Mouse (Mus musculus) CD4-positive, CD25-positive, alpha-beta regulatory T cell, adult 2 months (primary cell): ENCODE data around the gene Prpf6.

Source experiments
- DNase-seq: peaks from one replicate; pipeline ENCODE4 v3.0.0-alpha.2; 2012; ENCODE audit warnings: low read depth, low spot score

Prpf6 gene

DNA sequence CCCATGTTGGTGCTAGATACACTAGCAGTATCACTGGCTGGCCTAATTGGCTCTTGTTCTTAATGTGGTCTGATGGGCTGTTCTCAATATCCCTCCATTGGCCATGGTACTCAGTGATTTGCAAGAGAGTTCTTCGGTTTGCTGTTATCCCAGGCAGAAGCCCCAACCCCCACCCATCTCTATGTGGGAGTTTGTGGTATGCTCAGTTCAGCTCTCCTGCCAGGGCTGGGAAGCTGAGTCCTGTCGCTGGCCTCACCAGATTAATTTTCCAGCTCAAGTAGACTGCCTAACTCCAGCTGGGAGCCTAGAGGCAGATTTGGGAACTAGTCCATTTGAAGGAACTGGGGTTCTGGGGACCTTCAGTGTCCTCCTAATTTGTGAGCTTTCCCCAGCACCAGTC lies 65.8 kb downstream of the Prpf6 start:
- DNase-seq: no peak

DNA sequence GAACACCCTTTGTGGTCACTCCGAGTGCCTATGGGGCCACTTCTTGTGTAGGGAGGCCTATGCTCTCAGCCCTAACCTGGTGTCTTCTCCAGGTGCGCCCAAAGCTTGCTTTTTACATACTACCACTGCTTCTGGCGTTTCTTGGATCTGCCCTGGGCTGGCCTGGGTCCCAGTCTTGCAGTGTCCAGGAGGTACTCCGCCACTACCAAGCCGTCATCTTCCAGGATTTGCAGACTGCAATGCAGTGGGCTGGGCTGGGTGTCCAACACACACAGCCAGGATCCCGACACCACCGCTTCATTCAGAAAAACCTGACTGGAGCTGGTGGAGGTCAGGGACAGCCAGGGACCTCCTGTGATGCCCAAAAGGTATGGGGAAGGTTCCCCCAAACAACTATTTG lies 66.9 kb downstream of the Prpf6 start:
- no peak for DNase-seq

DNA sequence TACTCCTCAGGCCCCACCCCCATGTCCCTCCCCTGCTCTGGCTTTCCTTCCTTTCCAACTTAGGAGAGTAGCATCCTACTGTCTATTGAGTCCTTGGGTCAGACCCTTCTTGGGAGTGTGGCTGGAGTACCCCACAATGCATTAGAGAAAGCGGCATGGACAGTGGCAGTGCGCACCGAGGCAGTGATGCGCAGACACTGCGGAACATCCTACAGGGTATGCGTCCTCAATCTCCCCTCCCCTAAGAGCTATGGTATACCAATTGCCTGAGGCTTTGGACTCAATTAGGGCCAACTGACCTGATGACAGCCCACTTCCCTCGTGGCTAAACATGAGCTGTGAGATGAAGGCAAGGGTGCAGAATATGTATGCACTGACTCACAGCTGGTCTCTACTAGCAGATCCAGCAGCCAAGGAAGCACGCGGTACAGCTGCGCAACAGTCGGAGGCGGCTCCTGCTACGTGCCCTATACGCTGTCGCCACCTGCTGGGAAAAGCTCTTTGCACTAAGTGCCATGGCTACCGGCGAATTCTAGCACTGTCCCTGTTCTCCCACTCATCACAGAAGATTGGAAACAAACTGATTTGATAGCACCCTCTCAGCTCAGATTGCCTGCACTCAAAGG lies 67.4 kb downstream of the Prpf6 start:
- peak; percentile 73 for DNase-seq

DNA sequence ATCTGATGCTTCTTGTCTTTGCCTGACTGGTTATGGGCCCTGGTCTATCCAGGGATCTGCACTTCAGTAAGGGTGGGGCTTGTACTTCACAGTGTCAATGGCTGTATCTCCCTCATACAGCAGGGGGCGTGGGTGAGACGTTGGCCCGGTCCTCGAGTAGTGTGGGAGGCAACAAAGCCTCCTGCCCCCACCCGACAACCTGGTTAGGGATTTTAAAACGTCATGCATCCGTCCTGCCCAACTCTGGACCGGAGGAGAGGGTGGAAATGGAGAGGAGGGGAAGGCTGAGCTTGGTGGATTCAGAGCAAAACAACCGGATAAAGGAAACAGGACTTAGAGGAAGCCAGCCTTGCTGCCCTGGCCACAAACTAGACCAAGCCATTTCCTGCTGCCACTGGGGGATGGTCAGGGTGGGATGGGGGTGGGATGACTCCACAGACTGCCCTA lies 68.0 kb downstream of the Prpf6 start:
- DNase-seq: peak; percentile 90

DNA sequence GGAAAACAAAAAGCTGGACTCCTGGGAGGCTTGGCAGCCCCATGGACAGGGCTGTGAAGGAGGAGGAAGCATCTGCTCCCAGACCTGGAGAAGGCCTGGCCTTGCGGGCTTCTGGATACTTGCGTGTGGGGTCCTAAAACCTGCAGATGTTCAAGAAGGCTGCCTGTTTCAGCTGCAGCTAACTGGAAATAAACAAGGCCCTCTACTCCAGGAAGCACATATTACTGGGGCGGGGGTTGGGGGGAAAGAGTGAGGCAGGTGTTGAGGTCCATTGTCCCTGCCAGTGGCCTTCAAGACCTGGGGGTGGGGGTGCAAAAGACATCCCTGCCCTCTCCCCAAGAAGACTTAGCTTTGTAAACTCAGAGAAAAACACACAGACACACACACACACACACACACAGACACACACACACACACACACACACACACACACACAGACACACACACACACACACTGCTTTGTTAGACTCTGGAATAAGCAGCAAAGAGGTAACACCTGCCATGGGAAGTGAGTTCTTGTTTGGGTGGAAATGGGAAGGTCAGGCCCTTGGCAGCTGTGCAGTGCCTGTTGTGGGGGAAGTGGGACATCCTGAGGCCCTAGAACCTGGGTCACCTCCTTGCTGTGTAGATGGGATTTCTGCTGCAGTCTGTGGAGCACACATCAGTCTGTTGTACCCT lies 71.1 kb downstream of the Prpf6 start:
- DNase-seq: no peak

DNA sequence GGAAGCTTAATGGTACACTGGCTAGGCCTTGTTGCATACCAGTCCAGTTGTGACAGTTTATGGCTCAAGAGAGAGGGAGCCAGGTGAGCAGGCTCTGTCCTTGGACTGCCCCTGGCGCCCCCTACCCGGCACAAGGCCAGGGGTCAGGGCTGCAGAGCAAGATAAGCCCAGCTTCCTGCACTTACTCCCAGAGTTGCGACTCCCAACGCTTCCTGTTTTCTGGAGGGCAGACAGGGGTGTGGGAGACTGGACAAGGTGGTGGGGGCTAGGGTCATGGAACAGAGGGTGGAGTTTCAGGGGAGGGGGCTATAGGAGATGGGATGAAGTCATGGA lies 71.6 kb downstream of the Prpf6 start:
- DNase-seq: no peak

DNA sequence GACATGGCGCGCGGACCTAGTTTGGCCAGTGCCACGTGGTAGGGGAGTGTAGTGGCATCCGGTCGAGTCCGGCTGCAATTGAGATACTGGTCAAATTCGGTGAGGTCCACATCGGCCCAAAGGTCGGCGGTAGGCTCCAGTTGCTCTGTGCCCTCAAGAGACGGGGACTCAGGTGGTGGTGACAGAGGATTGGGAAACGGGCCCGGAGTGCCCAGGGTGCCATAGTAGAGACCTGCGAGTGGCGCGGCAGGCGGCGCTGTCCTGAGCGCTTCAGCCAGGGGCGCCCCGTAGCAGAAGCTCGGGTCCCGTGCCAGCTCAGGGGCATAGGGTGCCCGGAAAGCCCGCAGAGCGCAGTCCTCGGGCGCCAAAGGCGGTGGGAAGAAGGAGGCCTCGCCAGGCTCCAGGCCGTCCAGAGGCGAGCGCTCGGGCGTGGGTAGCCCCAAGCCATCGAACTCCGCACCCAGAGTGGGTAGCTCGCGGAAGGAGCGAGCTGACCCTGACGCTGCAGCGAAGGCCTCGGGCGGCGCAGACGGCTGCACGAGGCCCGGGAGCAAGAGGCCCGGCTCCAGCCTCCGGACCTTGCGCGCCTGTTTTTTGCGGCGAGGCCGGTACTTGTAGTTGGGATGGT lies 78.7 kb downstream of the Prpf6 start:
- no peak for DNase-seq

DNA sequence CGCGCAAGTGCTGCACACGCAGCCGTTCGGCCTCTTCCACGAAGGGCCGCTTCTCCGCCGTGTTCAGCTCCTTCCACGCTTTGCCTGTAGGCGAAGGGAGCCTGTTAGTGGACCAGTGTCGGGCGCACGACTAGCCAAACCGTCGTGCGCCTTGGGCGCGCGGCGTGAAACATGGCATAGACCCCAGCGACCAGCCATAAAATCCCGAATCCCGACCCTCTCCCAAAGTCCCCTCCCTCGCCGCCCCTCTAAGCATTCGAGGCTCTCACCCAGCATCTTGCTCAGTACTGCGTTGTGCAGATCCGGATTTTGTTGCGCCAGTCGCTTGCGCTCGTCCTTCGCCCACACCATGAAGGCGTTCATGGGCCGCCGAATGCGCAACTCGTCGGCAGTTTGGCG lies 79.2 kb downstream of the Prpf6 start:
- no peak for DNase-seq

DNA sequence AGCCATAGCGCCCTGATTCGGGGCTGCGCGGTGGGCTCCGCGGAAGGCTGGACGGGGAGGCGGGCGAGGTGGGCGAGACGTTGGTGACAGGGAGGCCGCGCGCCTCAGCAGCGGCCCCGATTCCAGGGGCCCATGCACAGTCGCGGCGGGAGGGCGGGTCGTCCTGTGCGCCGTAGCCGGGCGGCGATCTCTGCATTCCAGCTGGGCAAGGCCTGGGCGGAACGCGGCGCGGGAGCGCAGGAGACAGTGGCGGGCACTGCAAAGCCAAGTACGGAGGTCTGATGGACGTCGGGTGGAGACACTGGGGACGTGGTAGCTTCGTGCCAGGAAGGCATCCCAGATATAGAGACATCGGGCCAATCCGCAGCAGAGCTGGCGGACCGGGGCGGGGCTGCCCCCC lies 79.7 kb downstream of the Prpf6 start, which contains the start of gene Sox18:
Sox18 (minus strand) TSS at position 315 of the 400 bp plus-strand sequence.
- no peak for DNase-seq

DNA sequence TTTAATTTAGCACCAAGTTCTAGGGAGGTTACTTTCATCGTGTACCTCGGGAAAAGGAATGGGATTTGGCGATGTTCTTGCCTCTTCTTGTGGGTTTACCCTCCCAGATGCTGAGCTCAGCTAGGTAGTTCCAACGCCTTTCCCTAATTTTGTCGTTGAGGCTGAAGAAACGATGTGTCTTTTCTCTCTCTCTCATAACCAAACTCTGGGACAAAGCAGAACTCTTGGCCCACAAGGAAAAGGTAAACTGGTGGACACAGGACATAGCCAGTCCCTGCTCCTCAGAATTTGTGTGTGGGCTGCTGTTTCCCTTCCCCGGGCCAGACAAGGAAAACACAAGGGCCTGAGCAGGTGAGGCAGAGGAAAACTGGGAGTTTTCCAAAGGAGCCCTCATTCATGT lies 80.3 kb downstream of the Prpf6 start:
- no peak for DNase-seq

DNA sequence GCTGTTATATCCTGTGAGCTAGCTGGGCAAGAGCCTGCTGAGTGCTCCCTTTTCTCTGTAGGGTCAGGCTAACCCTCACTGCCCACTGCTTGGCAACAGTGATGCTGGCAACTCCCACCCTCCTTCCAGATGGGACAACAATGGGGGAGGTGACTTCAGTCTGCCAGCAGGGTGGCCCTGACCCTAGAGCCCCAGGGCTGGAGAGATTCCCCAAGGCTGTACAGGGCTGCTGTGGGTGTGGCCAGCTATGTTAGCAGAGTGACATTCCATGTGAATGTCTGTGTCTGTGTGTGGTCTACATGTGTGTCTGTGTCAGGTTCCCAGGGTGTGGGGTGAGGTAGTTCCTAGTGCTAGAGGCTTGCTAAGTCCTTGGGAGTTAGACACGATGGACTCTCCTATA lies 81.8 kb downstream of the Prpf6 start:
- no peak for DNase-seq

DNA sequence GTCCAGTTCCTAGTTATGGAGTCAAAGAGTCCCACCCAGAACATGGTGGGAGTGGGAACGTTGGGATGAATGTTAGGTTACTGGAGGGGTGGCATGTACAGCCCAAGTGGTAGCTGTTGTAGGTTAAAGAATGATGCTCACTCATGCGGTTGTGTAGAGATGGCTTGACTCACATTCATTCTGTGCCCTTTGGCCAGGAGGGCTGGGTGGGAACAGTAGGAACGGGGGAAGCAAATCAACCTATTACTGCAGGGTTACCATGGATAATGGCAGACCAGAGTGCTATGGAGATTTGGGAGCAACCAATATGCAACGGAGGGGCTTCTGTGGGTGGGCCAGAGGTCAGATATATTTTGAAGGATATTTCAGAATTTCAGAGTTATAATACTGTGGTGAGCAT lies 83.3 kb downstream of the Prpf6 start:
- no peak for DNase-seq

DNA sequence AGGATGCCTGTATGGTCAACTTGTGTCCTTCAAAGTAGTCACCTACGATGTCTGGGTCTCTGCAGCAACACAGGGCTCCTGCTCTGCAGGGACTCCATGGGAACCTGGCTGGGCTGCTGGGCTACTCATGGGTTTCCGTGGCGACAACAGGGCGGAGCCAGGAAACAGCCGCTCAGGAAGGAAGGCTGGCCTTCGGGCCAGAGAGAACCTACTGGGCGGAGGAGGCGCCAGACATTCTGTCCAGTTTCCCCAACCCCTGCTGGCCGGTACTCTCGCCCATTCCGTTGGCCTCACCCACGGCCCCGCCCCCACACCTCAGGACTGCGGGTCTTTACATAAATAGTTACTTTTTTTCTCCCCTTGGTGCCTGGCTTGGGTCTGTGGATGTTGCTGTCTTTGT lies 83.8 kb downstream of the Prpf6 start:
- DNase-seq: no peak

DNA sequence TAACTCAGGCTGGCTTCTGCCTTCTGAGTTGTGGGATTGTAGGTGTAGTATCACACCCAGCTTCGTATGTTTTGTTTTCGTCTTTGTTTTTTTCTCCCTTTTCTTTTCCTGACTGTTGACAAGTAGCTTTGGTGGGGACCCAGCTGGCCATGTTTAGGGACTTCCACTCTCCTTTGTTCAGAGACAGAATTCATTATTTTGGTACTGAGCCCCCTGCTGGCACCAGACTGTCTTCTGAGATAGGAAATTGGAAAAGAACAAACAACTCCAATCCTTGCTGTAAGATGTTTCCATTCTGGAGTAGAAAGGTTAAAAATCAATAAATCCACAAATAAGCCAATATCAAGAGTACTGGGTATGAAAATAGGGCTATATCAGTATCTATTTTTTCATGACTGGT lies 84.8 kb downstream of the Prpf6 start:
- no peak for DNase-seq

DNA sequence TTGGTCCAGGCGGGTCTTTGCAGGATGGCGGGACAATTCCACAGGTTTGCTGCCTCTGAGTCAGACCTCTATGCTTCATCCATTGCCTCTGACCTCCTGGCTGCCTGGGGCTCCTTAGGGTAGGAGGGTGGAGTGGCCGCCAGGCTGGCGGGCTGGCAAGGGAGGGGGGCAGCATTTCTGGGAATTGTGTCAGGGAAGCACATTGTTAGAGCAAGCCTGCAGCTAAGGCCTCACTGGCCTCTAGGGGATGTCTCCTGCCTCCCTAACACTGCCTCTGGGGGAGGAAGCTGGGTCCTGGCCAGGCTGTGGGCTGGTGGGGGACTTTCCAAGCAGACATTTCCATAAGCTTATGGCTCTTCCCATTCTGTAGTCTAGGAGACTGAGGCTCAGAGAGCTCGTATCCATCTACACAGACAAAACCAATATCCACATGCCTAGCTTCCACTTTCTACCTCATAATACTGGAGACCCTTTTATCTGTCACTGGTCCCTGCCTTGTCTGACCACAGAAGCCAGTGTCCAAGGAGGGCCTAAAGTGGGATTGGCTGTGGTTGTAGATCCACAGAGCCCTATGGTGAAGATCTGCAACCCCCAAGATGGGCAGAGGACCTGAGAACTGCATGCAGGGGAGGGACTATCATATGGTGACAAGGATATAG lies 85.6 kb downstream of the Prpf6 start:
- no peak for DNase-seq

DNA sequence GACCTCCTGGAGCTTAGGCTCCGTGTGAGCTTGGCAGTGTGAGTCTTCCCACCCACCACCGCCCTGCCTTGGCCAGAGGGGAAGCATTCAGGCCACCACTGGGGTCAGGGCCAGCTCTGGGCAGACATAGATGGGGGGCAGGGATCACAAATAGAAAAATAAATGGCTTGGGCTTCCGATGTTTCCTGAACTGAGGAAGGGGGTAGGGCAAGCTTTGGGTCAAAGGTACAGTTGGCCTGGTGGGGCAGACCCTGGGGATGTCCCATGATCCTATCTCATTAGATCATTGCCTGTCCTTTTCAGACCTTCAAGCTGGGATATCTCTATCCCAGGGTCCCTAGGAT lies 86.1 kb downstream of the Prpf6 start:
- DNase-seq: no peak

DNA sequence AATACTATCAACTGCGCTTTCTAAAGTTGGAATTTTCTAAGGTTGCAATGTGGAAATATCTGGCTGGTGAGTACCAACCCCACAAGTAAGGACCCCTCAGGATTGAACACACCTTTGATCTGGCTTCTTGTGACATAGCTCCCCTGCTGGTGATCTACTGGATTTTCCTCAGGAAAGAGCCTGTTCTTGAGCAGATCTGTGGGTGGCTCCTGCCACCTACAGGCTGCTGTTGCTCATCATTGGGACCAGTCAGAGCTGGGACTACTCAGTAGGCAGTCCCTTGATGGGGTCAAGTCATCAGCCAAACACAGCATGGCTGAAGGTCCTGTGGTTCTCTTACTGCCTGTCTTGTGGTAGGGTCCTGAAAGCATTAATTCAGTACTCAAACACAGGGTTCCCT lies 87.1 kb downstream of the Prpf6 start:
- DNase-seq: peak; percentile 87

DNA sequence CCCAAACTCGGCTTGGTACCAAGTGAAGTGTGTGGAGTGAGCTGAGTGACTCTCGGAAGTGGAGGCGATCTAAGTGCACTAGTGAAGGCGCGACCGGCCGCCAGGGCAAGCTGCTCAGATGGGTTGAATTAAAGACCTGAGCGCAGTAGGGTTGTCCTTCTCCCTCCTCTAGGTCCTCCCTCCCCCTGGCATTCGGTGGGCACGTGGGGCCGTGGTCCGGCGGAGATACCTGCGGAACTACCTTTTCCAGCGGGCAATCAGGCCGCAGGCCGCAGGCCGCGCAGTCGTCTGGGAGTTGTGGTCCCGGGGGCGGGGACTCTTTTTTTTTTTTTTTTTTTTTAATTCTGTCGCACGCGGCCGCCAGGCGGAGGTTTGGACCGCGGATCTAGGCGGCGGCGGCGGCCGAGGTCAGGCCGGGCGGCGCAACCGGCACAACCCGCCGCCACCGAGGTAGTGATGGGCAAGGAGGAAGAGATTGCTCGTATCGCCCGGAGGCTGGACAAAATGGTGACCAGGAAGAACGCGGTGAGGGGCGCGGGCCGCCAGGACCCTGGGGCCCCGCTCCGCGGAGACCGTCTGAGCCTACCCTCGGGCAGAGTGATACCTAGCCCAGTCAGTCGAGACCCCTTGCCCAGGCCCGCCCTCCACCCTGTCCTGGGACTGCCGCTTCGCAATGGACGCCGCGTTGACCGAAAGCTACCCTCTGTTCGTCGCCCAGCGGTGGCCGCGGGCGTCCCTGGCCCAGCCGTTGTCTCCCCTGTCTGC lies 88.5 kb downstream of the Prpf6 start, which contains the start of gene Tcea2:
Tcea2 (plus strand) TSS at position 360 of the 765 bp plus-strand sequence.
- DNase-seq: peak; percentile 75

DNA sequence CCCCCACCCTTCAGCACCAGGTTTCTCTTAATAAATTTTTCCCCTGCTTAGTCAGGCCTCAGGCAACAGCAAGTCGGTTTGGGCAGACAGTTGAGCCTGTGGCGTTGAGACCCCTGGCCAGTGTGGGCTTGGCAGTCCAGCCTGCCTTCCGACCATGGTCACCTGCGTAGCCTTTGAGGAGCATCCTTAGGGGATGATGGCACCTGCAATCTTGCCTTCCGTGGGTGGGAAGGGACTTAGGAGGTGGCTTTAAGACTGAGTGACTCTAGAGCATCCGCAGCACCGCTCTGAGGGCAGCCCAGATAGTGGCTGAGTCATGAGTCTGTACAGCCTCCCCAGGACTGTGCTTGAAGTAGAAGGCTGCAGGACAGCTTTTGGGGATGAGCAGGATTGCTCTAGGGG lies 89.0 kb downstream of the Prpf6 start:
- peak; percentile 54 for DNase-seq

DNA sequence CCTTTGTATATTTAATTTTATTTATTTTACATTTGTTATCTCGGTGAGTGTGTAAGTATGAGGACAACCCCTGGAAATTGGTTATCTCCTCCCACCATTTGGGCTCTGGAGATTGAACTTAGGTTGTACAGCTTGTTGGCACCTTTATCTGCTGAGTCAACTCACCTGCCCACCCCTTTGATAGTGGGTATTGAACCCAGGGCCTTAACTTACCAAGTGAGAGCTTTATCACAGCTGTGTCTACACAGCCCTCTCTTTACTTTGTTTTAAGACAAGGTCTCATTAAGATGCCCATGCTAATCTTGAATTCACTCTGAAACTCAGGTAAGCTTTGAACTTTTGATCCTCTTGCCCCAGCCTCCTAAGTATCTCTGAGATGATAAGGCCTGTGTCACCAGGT lies 90.3 kb downstream of the Prpf6 start:
- DNase-seq: no peak

DNA sequence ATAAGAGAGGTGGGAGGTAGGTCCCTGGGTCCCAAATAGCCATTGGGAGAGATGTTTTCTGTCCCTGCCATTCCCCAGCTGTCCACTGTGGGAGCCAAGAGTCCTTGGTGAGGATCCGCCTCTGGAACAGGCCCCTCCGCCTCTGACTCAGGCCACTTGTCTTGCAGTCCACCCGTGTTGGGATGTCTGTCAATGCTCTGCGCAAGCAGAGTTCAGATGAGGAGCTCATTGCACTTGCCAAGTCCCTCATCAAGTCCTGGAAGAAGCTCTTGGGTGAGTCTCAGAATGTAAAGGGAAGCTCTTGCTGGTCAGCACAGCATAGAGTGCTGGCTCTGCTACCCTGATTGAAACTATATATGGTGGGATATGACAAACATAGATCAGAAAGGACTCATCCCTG lies 91.7 kb downstream of the Prpf6 start:
- DNase-seq: no peak

DNA sequence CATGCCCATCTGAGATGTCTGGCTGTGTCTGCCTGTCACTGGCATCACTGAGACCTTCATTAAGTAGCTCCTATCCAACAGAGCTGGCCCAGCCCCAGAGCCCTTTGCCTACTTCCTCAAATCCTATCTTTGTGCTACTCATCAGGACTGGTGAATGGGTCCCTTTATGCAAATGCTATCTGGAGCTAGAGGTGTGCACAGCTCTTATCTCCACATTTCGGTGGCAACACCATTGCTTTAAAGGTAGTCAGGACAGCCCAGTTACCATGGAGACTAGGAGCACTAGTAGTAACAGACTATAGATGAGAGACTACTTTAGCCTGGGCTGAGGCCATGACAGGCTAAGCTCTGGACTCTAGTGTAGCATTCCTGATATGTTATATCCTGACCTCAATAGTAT lies 93.0 kb downstream of the Prpf6 start:
- DNase-seq: no peak
